Mouse (Mus musculus): ENCODE results near the gene Eda. TPM values are rescaled to one million over a fixed set of nuclear protein-coding genes. Genes with fewer than 3 reads are reported as not detected.

The Eda gene
- polyA plus RNA-seq, 1 experiment from 2014 or later = 2.2 TPM

- Histone ChIP-seq H3K4me2 (no peak overlapping the region), H3K4me3 (no peak overlapping the region), H3K27me3 (replicated peaks) (no peaks in the 10 kb centered on the region), H3K9ac (no peak overlapping the region), H3K36me3 (no peaks in the 10 kb centered on the region), H3K4me1 (no peaks in the 10 kb centered on the region), H3K27ac (replicated peaks) (no peak overlapping the region), H3K9me3 (no peaks in the 10 kb centered on the region)
- no peak for ATAC-seq (ENCODE audit: extremely low read depth, insufficient number of reproducible peaks, low FRiP score, low TSS enrichment)
Measured at GRCm38 (mm10) chrX:100313652-100314051, 338.2 kb downstream of the Eda start.

- Histone ChIP-seq H3K4me3 (no peak overlapping the region), H3K9me3 (no peaks in the 10 kb centered on the region), H3K27ac (replicated peaks) (no peak overlapping the region), H3K4me1 (no peaks in the 10 kb centered on the region), H3K9ac (no peak overlapping the region), H3K4me2 (no peak overlapping the region), H3K27me3 (replicated peaks) (no peaks in the 10 kb centered on the region), H3K36me3 (no peaks in the 10 kb centered on the region)
- ATAC-seq (ENCODE audit: extremely low read depth, insufficient number of reproducible peaks, low FRiP score, low TSS enrichment) = no peak
Measured at GRCm38 (mm10) chrX:100314172-100314902, 338.9 kb downstream of the Eda start.

GRCm38 (mm10) chrX:100340687-100341086 lies 365.3 kb downstream of the Eda start:
- no peak for ATAC-seq (ENCODE audit: extremely low read depth, insufficient number of reproducible peaks, low FRiP score, low TSS enrichment)
- 62% methylated on average over 2 of the region's 2 CpGs for WGBS

GRCm38 (mm10) chrX:100344433-100344832 lies 369.0 kb downstream of the Eda start:
- H3K9me3 ChIP-seq = no peaks in the 10 kb centered on the region
- ATAC-seq (ENCODE audit: extremely low read depth, insufficient number of reproducible peaks, low FRiP score, low TSS enrichment) = no peak
- no peak overlapping the region for H3K27ac ChIP-seq (replicated peaks)
- 64% methylated on average over 2 of the region's 2 CpGs for WGBS
- H3K9ac ChIP-seq = no peak overlapping the region
- peaks cover 4% of the 10 kb centered on the region; the same call in 1 of the 2 replicates for H3K27me3 ChIP-seq (replicated peaks)
- no peaks in the 10 kb centered on the region for H3K36me3 ChIP-seq
- H3K4me3 ChIP-seq = no peak overlapping the region
- no peaks in the 10 kb centered on the region for H3K4me1 ChIP-seq
- H3K4me2 ChIP-seq = no peak overlapping the region

More at GRCm38 (mm10) chrX:100340687-100341086, 365.3 kb downstream of the Eda start:
- Histone ChIP-seq H3K4me3 (no peak overlapping the region), H3K36me3 (no peaks in the 10 kb centered on the region), H3K27me3 (replicated peaks) (peaks cover 4% of the 10 kb centered on the region; the same call in 1 of the 2 replicates), H3K9me3 (no peaks in the 10 kb centered on the region), H3K9ac (no peak overlapping the region), H3K4me1 (no peaks in the 10 kb centered on the region), H3K27ac (replicated peaks) (no peak overlapping the region), H3K4me2 (no peak overlapping the region)

GRCm38 (mm10) chrX:100356974-100357373 lies 381.6 kb downstream of the Eda start:
- Histone ChIP-seq H3K36me3 (no peaks in the 10 kb centered on the region), H3K4me1 (no peaks in the 10 kb centered on the region), H3K4me2 (no peak overlapping the region), H3K9ac (no peak overlapping the region), H3K27me3 (replicated peaks) (0 out of 2 replicates have a peak, but pooled peaks cover 5% of the 10 kb centered on the region), H3K4me3 (no peak overlapping the region), H3K9me3 (no peaks in the 10 kb centered on the region), H3K27ac (replicated peaks) (no peak overlapping the region)
- whole genome bisulfite sequencing = 79% methylated on average over 2 of the region's 2 CpGs
- ATAC-seq (ENCODE audit: extremely low read depth, insufficient number of reproducible peaks, low FRiP score, low TSS enrichment) = no peak

- no peak for ATAC-seq (ENCODE audit: extremely low read depth, insufficient number of reproducible peaks, low FRiP score, low TSS enrichment)
- Histone ChIP-seq H3K4me1 (no peaks in the 10 kb centered on the region), H3K9ac (no peak overlapping the region), H3K4me2 (no peak overlapping the region), H3K27ac (replicated peaks) (no peak overlapping the region), H3K36me3 (no peaks in the 10 kb centered on the region), H3K4me3 (no peak overlapping the region), H3K9me3 (0 out of 2 replicates have a peak, but pooled peaks cover 7% of the 10 kb centered on the region), H3K27me3 (replicated peaks) (peaks cover 16% of the 10 kb centered on the region)
- 71% methylated on average over 1 of the region's 1 CpGs for WGBS
Measured at GRCm38 (mm10) chrX:100389887-100390286, 414.5 kb downstream of the Eda start.

- H3K4me1 ChIP-seq = no peaks in the 10 kb centered on the region
- no peak overlapping the region for H3K4me2 ChIP-seq
- H3K4me3 ChIP-seq = no peak overlapping the region
- H3K36me3 ChIP-seq = no peaks in the 10 kb centered on the region
- H3K27me3 ChIP-seq (replicated peaks) = peaks cover 16% of the 10 kb centered on the region
- no peak overlapping the region for H3K9ac ChIP-seq
- 0 out of 2 replicates have a peak, but pooled peaks cover 5% of the 10 kb centered on the region for H3K9me3 ChIP-seq
- no peak for ATAC-seq (ENCODE audit: extremely low read depth, insufficient number of reproducible peaks, low FRiP score, low TSS enrichment)
- no peak overlapping the region for H3K27ac ChIP-seq (replicated peaks)
- 17% methylated on average over 6 of the region's 6 CpGs for WGBS
Measured at GRCm38 (mm10) chrX:100392304-100392703, 416.9 kb downstream of the Eda start.

GRCm38 (mm10) chrX:100394223-100394861 lies 418.9 kb downstream of the Eda start:
- Histone ChIP-seq H3K4me2 (no peak overlapping the region), H3K27me3 (replicated peaks) (peaks cover 16% of the 10 kb centered on the region), H3K4me3 (no peak overlapping the region), H3K9ac (no peak overlapping the region), H3K4me1 (no peaks in the 10 kb centered on the region), H3K9me3 (no peaks in the 10 kb centered on the region), H3K36me3 (no peaks in the 10 kb centered on the region), H3K27ac (replicated peaks) (no peak overlapping the region)
- ATAC-seq (ENCODE audit: extremely low read depth, insufficient number of reproducible peaks, low FRiP score, low TSS enrichment) = no peak
- 68% methylated on average over 7 of the region's 7 CpGs for WGBS

- Histone ChIP-seq H3K4me3 (no peak overlapping the region), H3K27ac (replicated peaks) (no peak overlapping the region), H3K9me3 (no peaks in the 10 kb centered on the region), H3K27me3 (replicated peaks) (peaks cover 16% of the 10 kb centered on the region), H3K4me2 (no peak overlapping the region), H3K36me3 (no peaks in the 10 kb centered on the region), H3K4me1 (no peaks in the 10 kb centered on the region), H3K9ac (no peak overlapping the region)
- 85% methylated on average over 8 of the region's 8 CpGs for WGBS
- no peak for ATAC-seq (ENCODE audit: extremely low read depth, insufficient number of reproducible peaks, low FRiP score, low TSS enrichment)
Measured at GRCm38 (mm10) chrX:100395026-100395425, 419.6 kb downstream of the Eda start.

GRCm38 (mm10) chrX:100400900-100401299 lies 425.5 kb downstream of the Eda start:
- Histone ChIP-seq H3K4me3 (no peak overlapping the region), H3K9ac (no peak overlapping the region), H3K4me1 (no peaks in the 10 kb centered on the region), H3K36me3 (no peaks in the 10 kb centered on the region), H3K27me3 (replicated peaks) (peaks cover 6% of the 10 kb centered on the region), H3K9me3 (no peaks in the 10 kb centered on the region), H3K27ac (replicated peaks) (no peak overlapping the region), H3K4me2 (no peak overlapping the region)
- no peak for ATAC-seq (ENCODE audit: extremely low read depth, insufficient number of reproducible peaks, low FRiP score, low TSS enrichment)

- Histone ChIP-seq H3K27ac (replicated peaks) (no peak overlapping the region), H3K4me3 (no peak overlapping the region), H3K9ac (no peak overlapping the region), H3K27me3 (replicated peaks) (peaks cover 6% of the 10 kb centered on the region), H3K9me3 (no peaks in the 10 kb centered on the region), H3K4me1 (no peaks in the 10 kb centered on the region), H3K36me3 (no peaks in the 10 kb centered on the region), H3K4me2 (no peak overlapping the region)
- WGBS = 71% methylated on average over 5 of the region's 5 CpGs
- no peak for ATAC-seq (ENCODE audit: extremely low read depth, insufficient number of reproducible peaks, low FRiP score, low TSS enrichment)
Measured at GRCm38 (mm10) chrX:100401657-100402056, 426.3 kb downstream of the Eda start.

- Histone ChIP-seq H3K9me3 (no peaks in the 10 kb centered on the region), H3K36me3 (no peaks in the 10 kb centered on the region), H3K9ac (no peak overlapping the region), H3K4me2 (no peak overlapping the region), H3K4me3 (no peak overlapping the region), H3K4me1 (no peaks in the 10 kb centered on the region), H3K27me3 (replicated peaks) (peaks cover 5% of the 10 kb centered on the region), H3K27ac (replicated peaks) (no peak overlapping the region)
- ATAC-seq (ENCODE audit: extremely low read depth, insufficient number of reproducible peaks, low FRiP score, low TSS enrichment) = no peak
- WGBS = 56% methylated on average over 1 of the region's 1 CpGs
Measured at GRCm38 (mm10) chrX:100409245-100409644, 433.8 kb downstream of the Eda start.
